Mouse (Mus musculus) kidney, postnatal 0 days (tissue): ENCODE results near the gene Kiz. TPM values are rescaled to one million over a fixed set of nuclear protein-coding genes. Genes with fewer than 3 reads are reported as not detected.
A peak's percentile ranks its signal among the peaks of the same experiment; 100 is the strongest.

ENCODE experiments used
- ATAC-seq: fragments of 200-750 bp; cut with Nextera tagmentation; replicated peaks from 2 replicates; pipeline ENCODE4 v1.8.0; 2017; ENCODE audit warnings: low read depth, moderate number of reproducible peaks, moderate TSS enrichment, moderate library complexity; ENCODE audit not compliant: low FRiP score
- DNase-seq: peaks from one replicate; pipeline ENCODE4 v3.0.0-alpha.2; 2016; ENCODE audit warnings: low spot score
- H3K27ac ChIP-seq: fragments of 300-500 bp; sonication (generic); 2 replicates; pipeline ENCODE4 v1.5.1; 2014; ENCODE audit warnings: mild to moderate bottlenecking
- H3K27me3 ChIP-seq: fragments of 300-500 bp; sonication (generic); 2 replicates; pipeline ENCODE4 v1.6.1; 2014; ENCODE audit warnings: low read length, mixed read lengths; ENCODE audit not compliant: insufficient read depth
- H3K36me3 ChIP-seq: fragments of 300-500 bp; sonication (generic); 2 replicates; pipeline ENCODE4 v1.6.1; 2014; ENCODE audit warnings: low read length, mixed read lengths; ENCODE audit not compliant: insufficient read depth
- H3K4me1 ChIP-seq: fragments of 300-500 bp; sonication (generic); replicated peaks from 2 replicates; pipeline ENCODE4 v1.6.1; 2014; ENCODE audit warnings: antibody characterized with exemption, low read length, mixed read lengths; ENCODE audit not compliant: insufficient read depth
- H3K4me2 ChIP-seq: fragments of 300-500 bp; sonication (generic); 2 replicates; pipeline ENCODE4 v1.6.1; 2014; ENCODE audit warnings: mild to moderate bottlenecking, low read length, moderate library complexity, mixed read lengths
- H3K4me3 ChIP-seq: fragments of 300-500 bp; sonication (generic); replicated peaks from 2 replicates; pipeline ENCODE4 v1.5.1; 2014; ENCODE audit warnings: low read depth, low read length
- H3K9ac ChIP-seq: fragments of 300-500 bp; sonication (generic); 2 replicates; pipeline ENCODE4 v1.6.1; 2014; ENCODE audit warnings: low read depth, low read length
- H3K9me3 ChIP-seq: fragments of 300-500 bp; sonication (generic); replicated peaks from 2 replicates; pipeline ENCODE4 v1.6.1; 2016; ENCODE audit warnings: low read length, inconsistent platforms, mixed read lengths
- CTCF ChIP-seq: IDR thresholded peaks from 2 replicates; pipeline ENCODE4 v1.5.1; 2016; ENCODE audit warnings: antibody characterized with exemption, low read depth, mild to moderate bottlenecking, moderate library complexity
- WGBS: fragments of 180-500 bp; shearing (Covaris S2); extraction: QIAGEN DNeasy Blood & Tissue Kit; methylation state at CpG from one replicate; pipeline ENCODE4 v1.1.7; 2014; 5-methylcytosine and 5-hydroxymethylcytosine counted together
- polyA plus RNA-seq: library from polyadenylated mRNA; unstranded; fragments of >200 nt; fragmentation: Nextera tagmentation; extraction: Ambion mirVana; gene quantifications from 2 replicates; pipeline ENCODE4 v1.2.1, GENCODE M21; 2015

Gene Kiz
- polyA plus RNA-seq, 1 experiment from 2014 or later = 31.0 TPM

GRCm38 (mm10) chr2:147012141-147012622 lies 156.5 kb downstream of the Kiz start:
- H3K4me3 ChIP-seq = peak overlapping the region; percentile 86
- no peaks in the 10 kb centered on the region for H3K27me3 ChIP-seq
- DNase-seq (no peak), ATAC-seq (no peak)
- H3K9ac ChIP-seq = peak overlapping the region; percentile 83
- peaks cover 8% of the 10 kb centered on the region; the same call in 1 of the 2 replicates for H3K4me1 ChIP-seq
- no peaks in the 10 kb centered on the region for H3K9me3 ChIP-seq
- no peak for TF ChIP-seq CTCF
- H3K27ac ChIP-seq = peak overlapping the region; percentile 97
- H3K36me3 ChIP-seq = no peaks in the 10 kb centered on the region
- peak overlapping the region; percentile 61 for H3K4me2 ChIP-seq
- WGBS = 27% methylated on average over 7 of the region's 7 CpGs

- ATAC-seq (peak; percentile 94), DNase-seq (peak; percentile 97)
- no peaks in the 10 kb centered on the region for H3K27me3 ChIP-seq
- peaks cover 8% of the 10 kb centered on the region; the same call in 1 of the 2 replicates for H3K4me1 ChIP-seq
- WGBS = under 1% methylated on average over 37 of the region's 37 CpGs
- H3K27ac ChIP-seq = peak within 1 kb of the TSS; percentile 97
- H3K9ac ChIP-seq = peak within 1 kb of the TSS; percentile 83
- TF ChIP-seq CTCF = no peak
- H3K4me3 ChIP-seq = peak within 1 kb of the TSS; percentile 86
- H3K36me3 ChIP-seq = no peaks in the 10 kb centered on the region
- H3K4me2 ChIP-seq = peak within 1 kb of the TSS; percentile 61
- no peaks in the 10 kb centered on the region for H3K9me3 ChIP-seq
Observed at GRCm38 (mm10) chr2:147012623-147013184, 157.0 kb downstream of the Kiz start, which contains the start of gene Xrn2. Gene Xrn2, plus strand, starts transcription at chr2:147012996.

- H3K9me3 ChIP-seq = no peaks in the 10 kb centered on the region
- H3K27me3 ChIP-seq = no peaks in the 10 kb centered on the region
- H3K9ac ChIP-seq = peak overlapping the region; percentile 83
- peak overlapping the region; percentile 97 for H3K27ac ChIP-seq
- DNase-seq (peak; percentile 93), ATAC-seq (peak; percentile 95)
- peak overlapping the region; percentile 86 for H3K4me3 ChIP-seq
- H3K4me1 ChIP-seq = peaks cover 8% of the 10 kb centered on the region; the same call in 1 of the 2 replicates
- under 1% methylated on average over 55 of the region's 59 CpGs for WGBS
- no peak for TF ChIP-seq CTCF
- peak overlapping the region; percentile 61 for H3K4me2 ChIP-seq
- no peaks in the 10 kb centered on the region for H3K36me3 ChIP-seq
Observed at GRCm38 (mm10) chr2:147013194-147013969, 157.7 kb downstream of the Kiz start.

GRCm38 (mm10) chr2:147014101-147014886 lies 158.6 kb downstream of the Kiz start:
- Histone ChIP-seq H3K36me3 (no peaks in the 10 kb centered on the region), H3K4me1 (peaks cover 11% of the 10 kb centered on the region; the same call in 1 of the 2 replicates), H3K4me2 (peak overlapping the region; percentile 61), H3K27ac (peak overlapping the region; percentile 97), H3K9ac (peak overlapping the region; percentile 83), H3K27me3 (no peaks in the 10 kb centered on the region), H3K4me3 (peak overlapping the region; percentile 86), H3K9me3 (no peaks in the 10 kb centered on the region)
- DNase-seq (no peak), ATAC-seq (no peak)
- TF ChIP-seq CTCF = no peak
- WGBS = 14% methylated on average over 15 of the region's 15 CpGs

Other genes starting within 250 kb of the Kiz start
- 70.3 and 76.1 TPM in 2 replicates for gene Xrn2, start 157.1 kb downstream of the Kiz start, polyA plus RNA-seq
- not detected in 2 replicates for gene Nkx2-4, start 229.6 kb downstream of the Kiz start, polyA plus RNA-seq